Mouse (Mus musculus) heart, adult 2 months (tissue): ENCODE results near the gene Morf4l1. TPM values are rescaled to one million over a fixed set of nuclear protein-coding genes. Genes with fewer than 3 reads are reported as not detected.

Source experiments
- DNase-seq, 2 experiments: peaks; one replicate each; pipeline ENCODE4 v3.0.0; 2021
- H3K27ac ChIP-seq: fragments of 200-600 bp; 2 replicates; pipeline ENCODE4 v1.8.1; 2022
- H3K27me3 ChIP-seq: fragments of 200-500 bp; 2 replicates; pipeline ENCODE4 v1.6.1; 2012; ENCODE audit warnings: mild to moderate bottlenecking, low read length, inconsistent platforms, mixed read lengths; ENCODE audit not compliant: control insufficient read depth, insufficient read depth
- H3K36me3 ChIP-seq: fragments of 200-500 bp; 2 replicates; pipeline ENCODE4 v1.6.1; 2012; ENCODE audit warnings: low read length, inconsistent platforms; ENCODE audit not compliant: control insufficient read depth, insufficient read depth
- H3K4me1 ChIP-seq: fragments of 200-500 bp; 2 replicates; pipeline ENCODE4 v1.6.1; 2011; ENCODE audit warnings: low read length; ENCODE audit not compliant: control insufficient read depth, insufficient read depth
- H3K4me3 ChIP-seq: fragments of 200-600 bp; 2 replicates; pipeline ENCODE4 v1.8.1; 2022
- H3K79me2 ChIP-seq: fragments of 200-500 bp; replicated peaks from 2 replicates; pipeline ENCODE4 v1.6.1; 2012; ENCODE audit warnings: mild to moderate bottlenecking, inconsistent platforms, low read length, moderate library complexity, mixed read lengths; ENCODE audit not compliant: control insufficient read depth, insufficient read depth
- H3K9ac ChIP-seq: fragments of 200-500 bp; 2 replicates; pipeline ENCODE4 v1.6.1; 2012; ENCODE audit warnings: low read depth, mild to moderate bottlenecking, control low read depth, inconsistent platforms, low read length, mixed read lengths
- CTCF ChIP-seq: fragments of 200-600 bp; IDR thresholded peaks from 2 replicates; pipeline ENCODE4 v1.8.1; 2022; ENCODE audit warnings: antibody characterized with exemption, mild to moderate bottlenecking, moderate library complexity
- EP300 ChIP-seq: fragments of 200-500 bp; IDR thresholded peaks from 2 replicates; pipeline ENCODE4 v1.6.1; 2011; ENCODE audit warnings: low read depth, low read length, control low read depth; ENCODE audit not compliant: insufficient read depth
- POLR2A ChIP-seq: fragments of 200-500 bp; IDR thresholded peaks from 2 replicates; pipeline ENCODE4 v1.6.1; 2011; ENCODE audit warnings: mild to moderate bottlenecking, low read depth, low read length, control low read depth; ENCODE audit not compliant: insufficient read depth
- WGBS: fragments of 180-500 bp; shearing (Covaris S2); methylation state at CpG from one replicate; pipeline ENCODE4 v1.1.7; 2018; 5-methylcytosine and 5-hydroxymethylcytosine counted together
- intact Hi-C: fragments of 180-260 bp; cut with DNase I; formaldehyde crosslinking; loops from one replicate; pipeline ENCODE4 v1.15.1; 2025
- polyA plus RNA-seq: library from polyadenylated mRNA; depleted of rRNA; stranded (reverse); fragments of >200 nt; gene quantifications from 2 replicates; pipeline ENCODE4 v1.2.3, GENCODE M21; 2012
- total RNA-seq, 2 experiments: library from RNA; stranded (reverse); gene quantifications; 2 replicates each; pipeline ENCODE4 v1.2.3; 2021

Morf4l1 gene
- total and polyA plus RNA-seq, 3 experiments = 119 to 276 (median 213) TPM

- Histone ChIP-seq H3K9ac (no peak overlapping the region), H3K79me2 (no peaks in the 10 kb centered on the region), H3K36me3 (no peaks in the 10 kb centered on the region), H3K4me3 (no peak overlapping the region), H3K27me3 (no peaks in the 10 kb centered on the region), H3K27ac (peak overlapping the region; percentile 75), H3K4me1 (peaks cover 7% of the 10 kb centered on the region)
- WGBS = 46% methylated on average over 6 of the region's 6 CpGs
- DNase-seq = peak in 1 of 2 experiments; percentile 30
- TF ChIP-seq POLR2A (no peak), EP300 (no peak), CTCF (no peak)
- intact Hi-C loops = loop anchor here (2.0 to 5.0 kb wide), 3 partner anchors 36 to 70 kb away; partner anchors contain the start of gene Adamts7
These were observed 12.6 kb upstream of the Morf4l1 start for GRCm38 (mm10) chr9:90127146-90127545.

GRCm38 (mm10) chr9:90126260-90127010 lies 11.9 kb upstream of the Morf4l1 start:
- intact Hi-C loops = loop anchor here (1.0 to 5.0 kb wide), 4 partner anchors 13 to 71 kb away; partner anchors contain the start of gene Adamts7
- Histone ChIP-seq H3K79me2 (no peaks in the 10 kb centered on the region), H3K36me3 (no peaks in the 10 kb centered on the region), H3K4me1 (peaks cover 7% of the 10 kb centered on the region), H3K27ac (peak overlapping the region; percentile 75), H3K4me3 (peak overlapping the region; percentile 51), H3K9ac (no peak overlapping the region; the same call in 1 of the 2 replicates), H3K27me3 (no peaks in the 10 kb centered on the region)
- WGBS = 5% methylated on average over 30 of the region's 30 CpGs
- peak; percentile 85 to 88 for DNase-seq
- TF ChIP-seq CTCF (peak; percentile 95; the same call in 1 of the 2 replicates), POLR2A (no peak), EP300 (no peak)

DNA sequence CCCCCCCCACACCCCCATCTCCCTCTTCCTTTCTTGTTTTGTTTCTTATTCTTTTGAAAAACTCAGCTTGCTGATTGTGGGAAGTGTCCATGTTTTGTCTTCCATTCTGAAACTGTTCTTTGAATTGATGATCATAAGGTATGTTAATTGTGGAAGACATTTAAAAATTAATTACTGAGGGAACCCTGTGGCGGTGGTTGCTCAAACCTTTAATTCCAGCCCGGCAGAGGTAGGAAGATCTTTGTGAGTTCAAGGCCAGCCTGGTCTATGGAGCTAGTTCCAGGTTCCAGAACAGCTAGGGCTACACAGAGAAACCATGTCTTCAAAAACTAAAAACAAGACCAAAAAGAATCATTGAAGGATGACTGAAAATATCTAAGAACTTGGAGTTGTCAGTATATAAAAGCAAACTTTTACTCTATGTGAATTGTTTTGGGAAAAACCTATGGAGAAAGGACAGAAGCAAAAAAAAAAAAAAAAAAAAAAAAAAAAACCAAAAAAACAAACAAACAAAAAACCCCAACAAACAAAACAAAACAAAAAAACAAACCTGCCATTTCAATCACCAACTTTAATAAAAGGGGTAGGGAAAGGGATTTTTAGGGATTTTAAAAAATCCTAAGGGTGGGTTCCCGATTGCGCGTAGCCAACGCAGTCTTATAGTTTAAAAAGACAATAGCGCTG lies 11.0 kb upstream of the Morf4l1 start:
- Histone ChIP-seq H3K36me3 (no peaks in the 10 kb centered on the region), H3K9ac (no peak overlapping the region; the same call in 1 of the 2 replicates), H3K27me3 (no peaks in the 10 kb centered on the region), H3K4me3 (peak overlapping the region; percentile 51), H3K4me1 (peaks cover 7% of the 10 kb centered on the region), H3K79me2 (no peaks in the 10 kb centered on the region), H3K27ac (peak overlapping the region; percentile 75)
- WGBS = 43% methylated on average over 7 of the region's 7 CpGs
- intact Hi-C loops = loop anchor here (1.0 to 5.0 kb wide), 4 partner anchors 12 to 72 kb away; partner anchors contain the start of gene Adamts7
- DNase-seq = no peak
- TF ChIP-seq EP300 = no peak
- TF ChIP-seq POLR2A = no peak
- no peak for TF ChIP-seq CTCF

- Histone ChIP-seq H3K27me3 (no peaks in the 10 kb centered on the region), H3K9ac (peak overlapping the region; percentile 29), H3K79me2 (no peaks in the 10 kb centered on the region), H3K4me1 (peaks cover 7% of the 10 kb centered on the region), H3K36me3 (no peaks in the 10 kb centered on the region), H3K27ac (peak overlapping the region; percentile 78), H3K4me3 (peak overlapping the region; percentile 11)
- DNase-seq = peak in 1 of 2 experiments; percentile 27
- intact Hi-C loops = loop anchor here (5.0 kb wide), 2 partner anchors 48 to 72 kb away; no protein-coding TSS in a partner anchor
- no peak for TF ChIP-seq POLR2A
- no peak for TF ChIP-seq EP300
- no peak for TF ChIP-seq CTCF
- 35% methylated on average over 8 of the region's 8 CpGs for WGBS
These were observed 10.3 kb upstream of the Morf4l1 start for GRCm38 (mm10) chr9:90124873-90125245.

DNA sequence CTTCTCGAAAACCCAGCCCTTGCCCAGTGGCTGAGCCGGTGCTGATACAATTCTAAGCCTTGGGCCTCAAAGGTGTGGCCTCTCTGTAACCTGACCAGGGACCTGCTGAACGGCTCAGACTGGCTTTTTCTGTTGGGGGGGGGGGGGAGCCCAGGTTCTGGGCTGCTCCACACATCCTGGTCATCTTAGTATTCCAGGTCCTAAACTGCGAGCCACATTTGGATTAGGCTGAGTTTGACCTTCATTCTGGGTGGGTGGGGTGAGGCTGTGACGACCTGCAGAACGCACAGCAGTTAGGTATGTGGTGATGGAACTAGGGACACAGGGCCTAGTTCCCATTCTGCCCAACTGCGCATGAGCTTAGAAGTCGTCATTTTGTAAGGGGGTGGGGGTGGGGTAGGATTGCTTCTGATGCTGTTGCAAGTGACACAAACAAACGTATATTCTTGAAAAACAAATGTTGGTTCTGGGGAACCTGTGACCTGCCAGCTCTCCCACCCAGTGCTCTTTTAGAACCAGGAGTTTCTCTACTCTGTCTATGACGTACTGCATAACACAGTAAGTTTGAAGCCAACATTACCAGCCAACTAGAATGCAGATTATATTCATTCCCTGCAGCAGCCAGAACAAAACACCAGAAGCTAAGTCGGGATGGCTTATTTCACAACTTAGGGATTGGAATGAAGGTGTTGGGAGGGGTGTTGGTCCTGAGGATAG lies 9.7 kb upstream of the Morf4l1 start:
- no peaks in the 10 kb centered on the region for H3K79me2 ChIP-seq
- 50% methylated on average over 11 of the region's 11 CpGs for WGBS
- no peaks in the 10 kb centered on the region for H3K27me3 ChIP-seq
- peaks cover 7% of the 10 kb centered on the region for H3K4me1 ChIP-seq
- DNase-seq = peak in 1 of 2 experiments; percentile 12
- no peaks in the 10 kb centered on the region for H3K36me3 ChIP-seq
- H3K4me3 ChIP-seq = peak overlapping the region; percentile 11; the same call in 1 of the 2 replicates
- intact Hi-C loops = no loop called here
- TF ChIP-seq EP300 = no peak
- TF ChIP-seq CTCF = no peak
- TF ChIP-seq POLR2A = no peak
- H3K9ac ChIP-seq = peak overlapping the region; percentile 29
- peak overlapping the region; percentile 78 for H3K27ac ChIP-seq
